Mouse (Mus musculus) thymus, postnatal 25 days (tissue): Measurements from ENCODE around the gene Pde1a.

Experiments
- DNase-seq: peaks from one replicate; pipeline ENCODE4 v3.0.0; 2022

Pde1a gene

GRCm38 (mm10) chr2:80128861-80129698 is at the start of gene Pde1a:
Gene Pde1a (minus strand): TSS chr2:80129458.
- DNase-seq = no peak

GRCm38 (mm10) chr2:80178608-80179280 is 49.5 kb upstream of the Pde1a start:
- no peak for DNase-seq

GRCm38 (mm10) chr2:80178154-80178553 is 48.9 kb upstream of the Pde1a start:
- no peak for DNase-seq

GRCm38 (mm10) chr2:80168103-80168502 is 38.8 kb upstream of the Pde1a start:
- DNase-seq = no peak

- DNase-seq = no peak
Observed at GRCm38 (mm10) chr2:80158784-80159183, 29.5 kb upstream of the Pde1a start.

- DNase-seq = no peak
Observed at GRCm38 (mm10) chr2:80158196-80158595, 28.9 kb upstream of the Pde1a start.

- DNase-seq = no peak
Observed at GRCm38 (mm10) chr2:80150019-80150418, 20.8 kb upstream of the Pde1a start.

GRCm38 (mm10) chr2:80149332-80149731 is 20.1 kb upstream of the Pde1a start:
- no peak for DNase-seq

- DNase-seq = no peak
Observed at GRCm38 (mm10) chr2:80135076-80135475, 5.8 kb upstream of the Pde1a start.

- DNase-seq = no peak
Observed at GRCm38 (mm10) chr2:80132677-80133076, 3.4 kb upstream of the Pde1a start.

- no peak for DNase-seq
Observed at GRCm38 (mm10) chr2:80126663-80127062, 2.6 kb downstream of the Pde1a start.

- no peak for DNase-seq
Observed at GRCm38 (mm10) chr2:80086891-80087290, 42.4 kb downstream of the Pde1a start.

- DNase-seq = no peak
Observed at GRCm38 (mm10) chr2:80080090-80080821, 49.0 kb downstream of the Pde1a start.

GRCm38 (mm10) chr2:80079618-80080017 is 49.6 kb downstream of the Pde1a start:
- no peak for DNase-seq

- DNase-seq = no peak
Observed at GRCm38 (mm10) chr2:80076323-80076722, 52.9 kb downstream of the Pde1a start.

GRCm38 (mm10) chr2:80074531-80074930 is 54.7 kb downstream of the Pde1a start:
- no peak for DNase-seq

- DNase-seq = no peak
Observed at GRCm38 (mm10) chr2:80074046-80074445, 55.2 kb downstream of the Pde1a start.

GRCm38 (mm10) chr2:80073426-80073825 is 55.8 kb downstream of the Pde1a start:
- no peak for DNase-seq

GRCm38 (mm10) chr2:80069745-80070144 is 59.5 kb downstream of the Pde1a start:
- DNase-seq = no peak

- no peak for DNase-seq
Observed at GRCm38 (mm10) chr2:80066449-80066848, 62.8 kb downstream of the Pde1a start.

- no peak for DNase-seq
Observed at GRCm38 (mm10) chr2:80056062-80056461, 73.2 kb downstream of the Pde1a start.

GRCm38 (mm10) chr2:80054042-80054441 is 75.2 kb downstream of the Pde1a start:
- DNase-seq = no peak

GRCm38 (mm10) chr2:80046751-80047513 is 82.3 kb downstream of the Pde1a start:
- no peak for DNase-seq
